In genomic region chrX:99078374-99078892, GRCm38 (mm10) we compare ENCODE assay signal across 7 mouse cellular contexts. TPM values are rescaled to one million over a fixed set of nuclear protein-coding genes. Genes with fewer than 3 reads are reported as not detected.
DNase-seq lines count a peak whose midpoint lies in the region; ATAC-seq lines count a peak whose summit lies in the region.
"Not testable (repeated sequence)": the region's sequence is repeated elsewhere in the genome, so short reads cannot be mapped to it uniquely, and the experiment has no call there.

No protein-coding gene starts in this region.

- not testable (repeated sequence) for H3K9ac ChIP-seq in embryonic facial prominence, embryonic 11.5 days (replicated peaks; ENCODE audit: low read length); forebrain, embryonic 15.5 days (replicated peaks); heart, embryonic 14.5 days (ENCODE audit: low read length); hindbrain, embryonic 15.5 days; kidney, embryonic 16.5 days (replicated peaks; ENCODE audit: low read length); lung, embryonic 16.5 days (ENCODE audit: low read length)

- WGBS in embryonic facial prominence, embryonic 11.5 days, result 65% methylated on average over 5 of the region's 7 CpGs
- whole genome bisulfite sequencing in forebrain, embryonic 15.5 days, result 77% methylated on average over 5 of the region's 7 CpGs
- 83% methylated on average over 3 of the region's 7 CpGs for WGBS in heart, embryonic 14.5 days
- WGBS in hindbrain, embryonic 15.5 days, result 75% methylated on average over 5 of the region's 7 CpGs
- 56% methylated on average over 5 of the region's 7 CpGs for WGBS in kidney, embryonic 16.5 days
- 76% methylated on average over 2 of the region's 7 CpGs for WGBS in lung, embryonic 16.5 days

- H3K4me1 ChIP-seq in embryonic facial prominence, embryonic 11.5 days (ENCODE audit: control insufficient read depth, insufficient read depth, low read length); forebrain, embryonic 15.5 days; heart, embryonic 14.5 days (ENCODE audit: control insufficient read depth in 2 of 2, insufficient read depth in 2 of 2, low read length in 2 of 2); hindbrain, embryonic 15.5 days (replicated peaks); kidney, embryonic 16.5 days (ENCODE audit: insufficient read depth, low read length); lung, embryonic 16.5 days (replicated peaks; ENCODE audit: control insufficient read depth, insufficient read depth, low read length): not testable (repeated sequence)

- not testable (repeated sequence) for DNase-seq in embryonic facial prominence, embryonic 11.5 days (ENCODE audit: low spot score)

- ATAC-seq in embryonic facial prominence, embryonic 11.5 days (replicated peaks; ENCODE audit: insufficient number of reproducible peaks, low FRiP score, low TSS enrichment, low read depth), result peak; percentile 67
- ATAC-seq in forebrain, embryonic 15.5 days (replicated peaks), result peak; percentile 55; the same call in 1 of the 2 replicates
- ATAC-seq in heart, embryonic 14.5 days (ENCODE audit: insufficient number of reproducible peaks, insufficient read depth, low FRiP score, low read depth), result peak; percentile 39; the same call in 1 of the 2 replicates
- ATAC-seq in hindbrain, embryonic 15.5 days (ENCODE audit: low FRiP score, low read depth), result 0 out of 2 replicates have a peak, but pooled peaks have one; percentile 34
- ATAC-seq in kidney, embryonic 16.5 days (ENCODE audit: low FRiP score, low TSS enrichment), result peak; percentile 88
- ATAC-seq in lung, embryonic 16.5 days (ENCODE audit: low read depth), result peak; percentile 82
- ATAC-seq in monocyte, adult 5-6 weeks (replicated peaks; ENCODE audit: insufficient number of reproducible peaks, low FRiP score, low TSS enrichment, poor library complexity, severe bottlenecking), result peak; percentile 79

- H3K27ac ChIP-seq in embryonic facial prominence, embryonic 11.5 days (replicated peaks; ENCODE audit: low read depth, low read length); forebrain, embryonic 15.5 days (replicated peaks); heart, embryonic 14.5 days (replicated peaks in 1 of 2; ENCODE audit: control insufficient read depth in 1 of 2, insufficient read depth in 1 of 2, low read depth in 2 of 2, low read length in 2 of 2); hindbrain, embryonic 15.5 days (replicated peaks); kidney, embryonic 16.5 days (ENCODE audit: low read length); lung, embryonic 16.5 days (ENCODE audit: low read length): not testable (repeated sequence)

- H3K36me3 ChIP-seq in embryonic facial prominence, embryonic 11.5 days (replicated peaks; ENCODE audit: control insufficient read depth, insufficient read depth, low read depth, low read length); forebrain, embryonic 15.5 days; hindbrain, embryonic 15.5 days; kidney, embryonic 16.5 days (ENCODE audit: insufficient read depth, low read length); lung, embryonic 16.5 days (ENCODE audit: control insufficient read depth, insufficient read depth, low read length): not testable (repeated sequence)
- H3K36me3 ChIP-seq in heart, embryonic 14.5 days (ENCODE audit: control insufficient read depth, insufficient read depth, low read length), result peaks cover 12% of the 10 kb centered on the region

- H3K4me2 ChIP-seq in embryonic facial prominence, embryonic 11.5 days (ENCODE audit: low read depth, low read length); forebrain, embryonic 15.5 days (replicated peaks); heart, embryonic 14.5 days (ENCODE audit: low read length); hindbrain, embryonic 15.5 days; kidney, embryonic 16.5 days (replicated peaks; ENCODE audit: low read depth, low read length); lung, embryonic 16.5 days (ENCODE audit: low read depth, low read length): not testable (repeated sequence)

- H3K9me3 ChIP-seq in embryonic facial prominence, embryonic 11.5 days (replicated peaks; ENCODE audit: control insufficient read depth, low read length); forebrain, embryonic 15.5 days; heart, embryonic 14.5 days (ENCODE audit: control insufficient read depth, low read length); hindbrain, embryonic 15.5 days; kidney, embryonic 16.5 days (ENCODE audit: low read length); lung, embryonic 16.5 days (ENCODE audit: control insufficient read depth, low read length): not testable (repeated sequence)

- not testable (repeated sequence) for H3K27me3 ChIP-seq in embryonic facial prominence, embryonic 11.5 days (ENCODE audit: control insufficient read depth, insufficient read depth, low read length); forebrain, embryonic 15.5 days; heart, embryonic 14.5 days (ENCODE audit: control insufficient read depth, insufficient read depth, low read length); hindbrain, embryonic 15.5 days; kidney, embryonic 16.5 days (ENCODE audit: insufficient read depth, low read length); lung, embryonic 16.5 days (ENCODE audit: control insufficient read depth, insufficient read depth, low read depth, low read length)

- H3K4me3 ChIP-seq in embryonic facial prominence, embryonic 11.5 days (ENCODE audit: low read depth, low read length); forebrain, embryonic 15.5 days; heart, embryonic 14.5 days (ENCODE audit: control insufficient read depth in 1 of 2, insufficient read depth in 1 of 2, low read depth in 1 of 2, low read length in 2 of 2); hindbrain, embryonic 15.5 days; kidney, embryonic 16.5 days (ENCODE audit: low read length); lung, embryonic 16.5 days (ENCODE audit: low read length): not testable (repeated sequence)

RNA-seq across cellular contexts. Expression of gene Efnb1, which starts 57.5 kb away (rescaled TPM):
- 26.0 and 31.6 TPM in 2 replicates for polyA plus RNA-seq in embryonic facial prominence, embryonic 11.5 days (2014; fragmentation: Nextera tagmentation; extraction: Ambion mirVana)
- polyA plus RNA-seq in forebrain, embryonic 15.5 days (2015; fragmentation: Nextera tagmentation; extraction: Ambion mirVana), result 74.8 and 86.5 TPM in 2 replicates
- 18.6 and 20.1 TPM in 2 replicates for polyA plus RNA-seq in heart, embryonic 14.5 days (2014; fragmentation: Nextera tagmentation; extraction: Ambion mirVana)
- polyA plus RNA-seq in hindbrain, embryonic 15.5 days (2015; fragmentation: Nextera tagmentation; extraction: Ambion mirVana), result 28.9 and 29.5 TPM in 2 replicates
- 57.0 and 59.1 TPM in 2 replicates for polyA plus RNA-seq in kidney, embryonic 16.5 days (2015; fragmentation: Nextera tagmentation; extraction: Ambion mirVana)
- polyA plus RNA-seq in lung, embryonic 16.5 days (2015; fragmentation: Nextera tagmentation; extraction: Ambion mirVana), result 29.8 and 31.6 TPM in 2 replicates
- total RNA-seq in monocyte, adult 5-6 weeks (2017), result 2.5 to 7.7 TPM (median 3.4 TPM) in 3 replicates

Comparison
In these comparisons a context has a peak if more than half of its experiments do, and no peak if none do; other contexts are left out.
1. ATAC-seq: peak in every context shown above with its lines; median percentile 88 in kidney, embryonic 16.5 days; 82 in lung, embryonic 16.5 days; 79 in monocyte, adult 5-6 weeks; 67 in embryonic facial prominence, embryonic 11.5 days; 55 in forebrain, embryonic 15.5 days; 39 in heart, embryonic 14.5 days; 34 in hindbrain, embryonic 15.5 days.